10 mouse cellular contexts compared by ENCODE assay signal in genomic region chr8:122347811-122348552, GRCm38 (mm10). TPM values are rescaled to one million over a fixed set of nuclear protein-coding genes. Genes with fewer than 3 reads are reported as not detected.
A peak's percentile ranks its signal among the peaks of the same experiment; 100 is the strongest.
DNase-seq lines count a peak whose midpoint lies in the region; ATAC-seq lines count a peak whose summit lies in the region.
"Had no signal": no experiment of that assay in that cellular context is flagged by ENCODE, and none has a peak within 500 bp of the region (broad histone marks: within the 10 kb centered on the region; RNA-seq: fewer than 3 reads in every experiment).

No protein-coding gene starts in this region.

- no peak overlapping the region for H3K4me2 ChIP-seq in forebrain, embryonic 13.5 days
- H3K4me2 ChIP-seq in forebrain, embryonic 11.5 days (ENCODE audit: low read depth, low read length, severe bottlenecking), result no peak overlapping the region

- WGBS in forebrain, embryonic 13.5 days, result 58% methylated on average over 5 of the region's 5 CpGs
- 82% methylated on average over 5 of the region's 5 CpGs for WGBS in forebrain, embryonic 11.5 days

- no peaks in the 10 kb centered on the region for H3K36me3 ChIP-seq in forebrain, embryonic 13.5 days (ENCODE audit: poor library complexity, severe bottlenecking)
- no peaks in the 10 kb centered on the region for H3K36me3 ChIP-seq in forebrain, embryonic 11.5 days (ENCODE audit: control insufficient read depth, insufficient read depth, low read length)

- H3K4me3 ChIP-seq in forebrain, embryonic 13.5 days, result no peak overlapping the region
- no peak overlapping the region for H3K4me3 ChIP-seq in forebrain, embryonic 11.5 days (ENCODE audit: low read depth, low read length)

- H3K4me1 ChIP-seq in forebrain, embryonic 13.5 days, result peaks cover 38% of the 10 kb centered on the region
- H3K4me1 ChIP-seq in forebrain, embryonic 11.5 days (replicated peaks; ENCODE audit: control insufficient read depth, insufficient read depth, low read length), result peaks cover 7% of the 10 kb centered on the region; the same call in 1 of the 2 replicates

- H3K9ac ChIP-seq in forebrain, embryonic 13.5 days, result no peak overlapping the region
- no peak overlapping the region for H3K9ac ChIP-seq in forebrain, embryonic 11.5 days (ENCODE audit: low read length)

- no peaks in the 10 kb centered on the region for H3K9me3 ChIP-seq in forebrain, embryonic 13.5 days (replicated peaks)
- H3K9me3 ChIP-seq in forebrain, embryonic 11.5 days (ENCODE audit: control insufficient read depth, low read length), result no peaks in the 10 kb centered on the region

- DNase-seq in forebrain, embryonic 11.5 days (ENCODE audit: low spot score), result no peak
- DNase-seq in urinary bladder, postnatal 14 days (ENCODE audit: low spot score), result peak; percentile 56
- no peak for DNase-seq in urinary bladder, postnatal 25 days (ENCODE audit: low spot score)
- DNase-seq in layer of hippocampus, adult 9-11 months, result peak; percentile 88
- no peak for DNase-seq in spleen, postnatal 4 days (ENCODE audit: low spot score in 2 of 2)
- no peak for DNase-seq in thymus, postnatal 14 days
- DNase-seq in retina, embryonic 14.5 days (ENCODE audit: low spot score), result no peak

- peak; percentile 64; the same call in 1 of the 2 replicates for ATAC-seq in forebrain, embryonic 13.5 days
- no peak for ATAC-seq in forebrain, embryonic 11.5 days (replicated peaks; ENCODE audit: low FRiP score)

- H3K27ac ChIP-seq in forebrain, embryonic 13.5 days, result no peak overlapping the region; the same call in 1 of the 2 replicates
- no peak overlapping the region for H3K27ac ChIP-seq in forebrain, embryonic 11.5 days (ENCODE audit: low read depth, low read length)

- H3K27me3 ChIP-seq in forebrain, embryonic 13.5 days, result peaks cover 70% of the 10 kb centered on the region
- H3K27me3 ChIP-seq in forebrain, embryonic 11.5 days (ENCODE audit: control insufficient read depth, insufficient read depth, low read length), result peaks cover 11% of the 10 kb centered on the region

RNA-seq across cellular contexts. Expression of gene Trhr2, which starts 12.6 kb away (rescaled TPM):
- not detected in 2 replicates for polyA plus RNA-seq in forebrain, embryonic 13.5 days (2015; fragmentation: Nextera tagmentation; extraction: Ambion mirVana)
- not detected in 2 replicates for polyA plus RNA-seq in forebrain, embryonic 11.5 days (2014; fragmentation: Nextera tagmentation; extraction: Ambion mirVana)
- polyA plus RNA-seq: embryonic facial prominence, embryonic 11.5 days; limb, embryonic 11.5 days had no signal

RNA-seq across cellular contexts. Expression of gene Zc3h18, which starts 28.4 kb away (rescaled TPM):
- 47.4 and 52.2 TPM in 2 replicates for polyA plus RNA-seq in forebrain, embryonic 13.5 days (2015; fragmentation: Nextera tagmentation; extraction: Ambion mirVana)
- 54.8 and 57.4 TPM in 2 replicates for polyA plus RNA-seq in forebrain, embryonic 11.5 days (2014; fragmentation: Nextera tagmentation; extraction: Ambion mirVana)

Comparison
In these comparisons a context has a peak if more than half of its experiments do, and no peak if none do; other contexts are left out.
1. DNase-seq: peak in urinary bladder, postnatal 14 days (single experiment) and layer of hippocampus, adult 9-11 months (single experiment); none in forebrain, embryonic 11.5 days (single experiment), urinary bladder, postnatal 25 days (single experiment), spleen, postnatal 4 days (0 of 2), thymus, postnatal 14 days (single experiment) and retina, embryonic 14.5 days (single experiment).